Mouse (Mus musculus) hindbrain, postnatal 0 days (tissue): ENCODE results near the gene Lhfpl3. TPM values are rescaled to one million over a fixed set of nuclear protein-coding genes. Genes with fewer than 3 reads are reported as not detected.

Source experiments
- ATAC-seq: fragments of 200-750 bp; cut with Nextera tagmentation; 2 replicates; pipeline ENCODE4 v1.8.0; 2017; ENCODE audit warnings: mild to moderate bottlenecking, moderate TSS enrichment, moderate library complexity
- DNase-seq: peaks from one replicate; pipeline ENCODE4 v3.0.0-alpha.2; 2015; ENCODE audit warnings: low spot score
- H3K27ac ChIP-seq: fragments of 300-500 bp; sonication (generic); 2 replicates; pipeline ENCODE4 v1.5.1; 2014; ENCODE audit warnings: mild to moderate bottlenecking
- H3K27me3 ChIP-seq: fragments of 300-500 bp; sonication (generic); 2 replicates; pipeline ENCODE4 v1.6.1; 2014; ENCODE audit warnings: low read length, mixed read lengths; ENCODE audit not compliant: insufficient read depth
- H3K36me3 ChIP-seq: fragments of 300-500 bp; sonication (generic); 2 replicates; pipeline ENCODE4 v1.6.1; 2014; ENCODE audit warnings: low read length, mixed read lengths; ENCODE audit not compliant: insufficient read depth
- H3K4me1 ChIP-seq: fragments of 300-500 bp; sonication (generic); 2 replicates; pipeline ENCODE4 v1.6.1; 2014; ENCODE audit warnings: antibody characterized with exemption, low read length, mixed read lengths; ENCODE audit not compliant: insufficient read depth
- H3K4me2 ChIP-seq: fragments of 300-500 bp; sonication (generic); 2 replicates; pipeline ENCODE4 v1.6.1; 2014; ENCODE audit warnings: low read depth, mild to moderate bottlenecking, low read length, moderate library complexity, mixed read lengths
- H3K4me3 ChIP-seq: fragments of 300-500 bp; sonication (generic); 2 replicates; pipeline ENCODE4 v1.5.1; 2014; ENCODE audit warnings: low read length
- H3K9ac ChIP-seq: fragments of 300-500 bp; sonication (generic); replicated peaks from 2 replicates; pipeline ENCODE4 v1.6.1; 2014; ENCODE audit warnings: mild to moderate bottlenecking, low read length, moderate library complexity, mixed read lengths
- H3K9me3 ChIP-seq: fragments of 300-500 bp; sonication (generic); 2 replicates; pipeline ENCODE4 v1.6.1; 2016; ENCODE audit warnings: low read length, mixed read lengths
- CTCF ChIP-seq: IDR thresholded peaks from 2 replicates; pipeline ENCODE4 v1.5.1; 2016; ENCODE audit warnings: antibody characterized with exemption, control low read depth, low read depth
- microRNA-seq, 2 experiments: library from miRNA; unstranded; fragments of <30 nt; microRNA quantifications; one replicate each; pipeline ENCODE4; 2016
- polyA plus RNA-seq: library from polyadenylated mRNA; unstranded; fragments of >200 nt; fragmentation: Nextera tagmentation; extraction: Ambion mirVana; gene quantifications from 2 replicates; pipeline ENCODE4 v1.2.1, GENCODE M21; 2015
- total RNA-seq: library from RNA; depleted of rRNA; stranded (reverse); fragments of >200 nt; gene quantifications from 2 replicates; pipeline ENCODE4 v1.2.3, GENCODE M21; 2014; rRNA removed

The Lhfpl3 gene
- total and polyA plus RNA-seq, 2 experiments from 2014 or later = 48.9 to 70.7 TPM

GRCm38 (mm10) chr5:23289149-23289548 is 543.3 kb downstream of the Lhfpl3 start:
- DNase-seq = no peak
- Histone ChIP-seq H3K9ac (no peak overlapping the region), H3K9me3 (no peaks in the 10 kb centered on the region), H3K4me3 (no peak overlapping the region), H3K27me3 (no peaks in the 10 kb centered on the region), H3K4me1 (no peaks in the 10 kb centered on the region), H3K27ac (no peak overlapping the region), H3K36me3 (no peaks in the 10 kb centered on the region), H3K4me2 (no peak overlapping the region)
- ATAC-seq = no peak
- no peak for TF ChIP-seq CTCF

Small RNA genes lying within 50 kb of the gene (microRNA-seq; reads per million reads assigned to microRNA genes)
- 0 reads per million in 2 experiments for gene Gm28022
- 0 reads per million in 2 experiments for gene Gm44363

Other genes starting within 250 kb of the Lhfpl3 start
- gene Orc5, start 195.6 kb upstream of the Lhfpl3 start, total RNA-seq = 21.5 and 26.3 TPM in 2 replicates
- 30.4 and 30.7 TPM in 2 replicates for gene Orc5, start 195.6 kb upstream of the Lhfpl3 start, polyA plus RNA-seq